Mouse (Mus musculus) bone marrow macrophage, adult 2 months (primary cell): ENCODE data around the gene Tle6.

ENCODE experiments used
- CTCF ChIP-seq: IDR thresholded peaks from 2 replicates; pipeline ENCODE4 v1.5.1; 2012; ENCODE audit warnings: low read depth, mild to moderate bottlenecking, low read length, moderate library complexity
- POLR2A ChIP-seq: IDR thresholded peaks from 2 replicates; pipeline ENCODE4 v1.6.1; 2012; ENCODE audit warnings: mild to moderate bottlenecking, low read depth, low read length, borderline replicate concordance

DNA sequence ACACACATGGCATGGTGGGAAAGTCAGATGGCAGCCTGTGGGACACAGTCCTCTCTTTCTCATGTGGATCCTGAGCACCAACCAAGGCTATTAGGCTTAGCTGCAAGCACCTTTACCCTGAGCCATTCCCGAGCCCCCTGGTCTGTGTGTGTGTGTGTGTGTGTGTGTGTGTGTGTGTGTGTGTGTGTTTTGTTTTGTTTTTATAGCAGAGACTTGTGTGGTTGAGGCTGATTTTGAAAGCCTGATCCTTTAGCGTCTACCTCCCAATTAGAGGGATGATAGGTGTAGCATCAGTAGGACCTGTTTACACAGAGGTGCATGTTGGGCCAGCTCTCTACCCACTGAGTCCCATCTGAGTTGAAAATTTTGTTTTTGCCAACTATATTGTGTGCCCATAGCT lies 43.3 kb upstream of the Tle6 start:
- TF ChIP-seq CTCF: no peak
- TF ChIP-seq POLR2A: no peak
